Mouse (Mus musculus): ENCODE results near the gene Xpa.
"Not testable (repeated sequence)": the region's sequence is repeated elsewhere in the genome, so short reads cannot be mapped to it uniquely, and the experiment has no call there.

Xpa gene

GRCm38 (mm10) chr4:46195781-46196487 is at the start of gene Xpa:
TSS of gene Xpa (minus strand) at chr4:46196311.
- DNase-seq (ENCODE audit: low spot score) = peak; percentile 75

- no peak for DNase-seq (ENCODE audit: low spot score)
Observed at GRCm38 (mm10) chr4:46235871-46236270, 39.8 kb upstream of the Xpa start.

- DNase-seq (ENCODE audit: low spot score) = no peak
Observed at GRCm38 (mm10) chr4:46234739-46235138, 38.6 kb upstream of the Xpa start.

GRCm38 (mm10) chr4:46226972-46227535 is 30.9 kb upstream of the Xpa start:
- DNase-seq (ENCODE audit: low spot score) = no peak

GRCm38 (mm10) chr4:46221090-46221489 is 25.0 kb upstream of the Xpa start:
- no peak for DNase-seq (ENCODE audit: low spot score)

GRCm38 (mm10) chr4:46202562-46203126 is 6.5 kb upstream of the Xpa start:
- no peak for DNase-seq (ENCODE audit: low spot score)

- no peak for DNase-seq (ENCODE audit: low spot score)
Observed at GRCm38 (mm10) chr4:46201834-46202561, 5.9 kb upstream of the Xpa start.

- DNase-seq (ENCODE audit: low spot score) = no peak
Observed at GRCm38 (mm10) chr4:46198064-46198463, 2.0 kb upstream of the Xpa start.

- DNase-seq (ENCODE audit: low spot score) = no peak
Observed at GRCm38 (mm10) chr4:46196513-46196912, 402 bp upstream of the Xpa start.

GRCm38 (mm10) chr4:46192011-46192410 is 4.1 kb downstream of the Xpa start:
- DNase-seq (ENCODE audit: low spot score) = not testable (repeated sequence)

- DNase-seq (ENCODE audit: low spot score) = no peak
Observed at GRCm38 (mm10) chr4:46186466-46186865, 9.6 kb downstream of the Xpa start.

GRCm38 (mm10) chr4:46185890-46186289 is 10.2 kb downstream of the Xpa start:
- DNase-seq (ENCODE audit: low spot score) = no peak

GRCm38 (mm10) chr4:46185423-46185822 is 10.7 kb downstream of the Xpa start:
- DNase-seq (ENCODE audit: low spot score) = no peak

- no peak for DNase-seq (ENCODE audit: low spot score)
Observed at GRCm38 (mm10) chr4:46182181-46182580, 13.9 kb downstream of the Xpa start.

GRCm38 (mm10) chr4:46181168-46181567 is 14.9 kb downstream of the Xpa start:
- no peak for DNase-seq (ENCODE audit: low spot score)

- no peak for DNase-seq (ENCODE audit: low spot score)
Observed at GRCm38 (mm10) chr4:46177496-46177895, 18.6 kb downstream of the Xpa start.

- DNase-seq (ENCODE audit: low spot score) = no peak
Observed at GRCm38 (mm10) chr4:46177018-46177417, 19.1 kb downstream of the Xpa start.

- DNase-seq (ENCODE audit: low spot score) = no peak
Observed at GRCm38 (mm10) chr4:46176313-46176712, 19.8 kb downstream of the Xpa start.

- DNase-seq (ENCODE audit: low spot score) = no peak
Observed at GRCm38 (mm10) chr4:46171761-46172160, 24.4 kb downstream of the Xpa start.

- DNase-seq (ENCODE audit: low spot score) = no peak
Observed at GRCm38 (mm10) chr4:46165831-46166230, 30.3 kb downstream of the Xpa start.

GRCm38 (mm10) chr4:46164027-46164426 is 32.1 kb downstream of the Xpa start:
- no peak for DNase-seq (ENCODE audit: low spot score)

GRCm38 (mm10) chr4:46151903-46152544 is 44.1 kb downstream of the Xpa start:
- no peak for DNase-seq (ENCODE audit: low spot score)
